Mouse (Mus musculus) lung, embryonic 14.5 days (tissue): Measurements from ENCODE around the gene Tor3a. TPM values are rescaled to one million over a fixed set of nuclear protein-coding genes. Genes with fewer than 3 reads are reported as not detected.
A peak's percentile ranks its signal among the peaks of the same experiment; 100 is the strongest.

ENCODE experiments used
- ATAC-seq: fragments of 200-750 bp; cut with Nextera tagmentation; 2 replicates; pipeline ENCODE4 v1.8.0; 2017; ENCODE audit warnings: mild to moderate bottlenecking, moderate TSS enrichment, moderate library complexity; ENCODE audit not compliant: insufficient read depth
- DNase-seq: peaks from one replicate; pipeline ENCODE4 v3.0.0-alpha.2; 2015
- H3K27ac ChIP-seq: fragments of 300-500 bp; sonication (generic); 2 replicates; pipeline ENCODE4 v1.5.1; 2014; ENCODE audit warnings: low read depth, mild to moderate bottlenecking, moderate library complexity
- H3K27me3 ChIP-seq: fragments of 300-500 bp; sonication (generic); 2 replicates; pipeline ENCODE4 v1.6.1; 2014; ENCODE audit warnings: low read length, control low read depth; ENCODE audit not compliant: insufficient read depth
- H3K36me3 ChIP-seq: fragments of 300-500 bp; sonication (generic); 2 replicates; pipeline ENCODE4 v1.6.1; 2014; ENCODE audit warnings: control low read depth; ENCODE audit not compliant: insufficient read depth
- H3K4me1 ChIP-seq: fragments of 300-500 bp; sonication (generic); 2 replicates; pipeline ENCODE4 v1.6.1; 2014; ENCODE audit warnings: antibody characterized with exemption, control low read depth; ENCODE audit not compliant: insufficient read depth
- H3K4me2 ChIP-seq: fragments of 300-500 bp; sonication (generic); 2 replicates; pipeline ENCODE4 v1.6.1; 2014; ENCODE audit warnings: mild to moderate bottlenecking
- H3K4me3 ChIP-seq: fragments of 300-500 bp; sonication (generic); 2 replicates; pipeline ENCODE4 v1.5.1; 2014; ENCODE audit warnings: low read depth, low read length
- H3K9ac ChIP-seq: fragments of 300-500 bp; sonication (generic); 2 replicates; pipeline ENCODE4 v1.6.1; 2014
- H3K9me3 ChIP-seq: fragments of 300-500 bp; sonication (generic); 2 replicates; pipeline ENCODE4 v1.6.1; 2016; ENCODE audit warnings: low read depth, low read length, control low read depth
- CTCF ChIP-seq: IDR thresholded peaks from 2 replicates; pipeline ENCODE4 v1.5.1; 2016; ENCODE audit warnings: antibody characterized with exemption, low read depth
- WGBS: fragments of 180-500 bp; shearing (Covaris S2); extraction: QIAGEN DNeasy Blood & Tissue Kit; methylation state at CpG from one replicate; pipeline ENCODE4 v1.1.7; 2014; 5-methylcytosine and 5-hydroxymethylcytosine counted together
- polyA plus RNA-seq: library from polyadenylated mRNA; unstranded; fragments of >200 nt; fragmentation: Nextera tagmentation; extraction: Ambion mirVana; gene quantifications from 2 replicates; pipeline ENCODE4 v1.2.1, GENCODE M21; 2014

The Tor3a gene
- polyA plus RNA-seq, 1 experiment from 2014 or later, result 8.7 TPM

DNA sequence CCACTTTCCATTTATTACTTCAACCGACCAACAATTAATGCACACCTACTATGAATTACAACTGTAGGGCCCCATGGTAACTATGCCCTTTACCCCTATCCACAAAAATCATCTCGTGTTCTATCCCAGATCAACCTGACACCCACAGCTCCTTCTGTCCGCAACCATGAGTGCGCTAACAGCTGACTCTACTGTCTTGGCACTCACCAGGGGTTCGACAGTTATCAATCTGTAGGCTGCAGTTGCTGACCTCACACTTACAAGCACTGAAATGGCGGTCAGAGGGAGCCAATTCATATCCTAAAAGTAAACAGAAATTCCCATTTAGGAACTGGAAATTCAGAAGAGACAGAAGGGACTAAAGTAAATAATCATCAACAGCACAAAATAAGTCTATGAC lies 42.5 kb upstream of the Tor3a start:
- no peak for ATAC-seq
- Histone ChIP-seq H3K4me2 (no peak overlapping the region), H3K27ac (no peak overlapping the region), H3K4me1 (0 out of 2 replicates have a peak, but pooled peaks cover 7% of the 10 kb centered on the region), H3K27me3 (no peaks in the 10 kb centered on the region), H3K9ac (no peak overlapping the region), H3K4me3 (no peak overlapping the region), H3K9me3 (no peaks in the 10 kb centered on the region), H3K36me3 (0 out of 2 replicates have a peak, but pooled peaks cover 6% of the 10 kb centered on the region)
- TF ChIP-seq CTCF, result no peak
- peak; percentile 16 for DNase-seq
- 58% methylated on average over 6 of the region's 6 CpGs for WGBS

DNA sequence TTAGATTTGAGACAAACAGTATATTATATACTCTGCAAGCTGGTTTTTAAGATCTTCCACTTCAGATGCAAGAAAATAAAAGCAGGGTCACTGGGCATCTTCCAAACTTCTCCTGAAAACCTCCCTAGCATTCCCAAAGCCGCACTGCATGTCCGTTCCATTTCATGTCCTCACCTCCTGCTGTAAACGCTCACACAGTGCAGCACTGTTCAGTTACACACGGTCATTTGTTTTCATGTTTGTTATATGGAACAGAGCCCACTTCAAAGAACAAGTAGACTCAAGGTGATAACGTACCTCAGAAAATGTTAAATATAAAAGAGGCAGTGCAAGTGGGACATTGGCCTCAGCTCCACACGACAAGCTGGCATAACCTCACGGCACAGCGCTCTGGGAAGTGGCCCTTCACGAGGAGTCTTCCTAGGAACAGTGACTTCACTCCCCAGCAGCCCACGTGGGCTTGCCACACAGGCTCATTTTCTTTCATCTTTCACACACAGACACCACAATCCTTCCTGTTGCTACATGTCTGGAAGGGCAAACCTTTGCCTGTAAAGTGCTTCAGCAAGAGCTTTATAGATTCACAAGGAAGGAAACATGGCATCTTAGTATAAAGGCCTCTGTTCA lies 36.4 kb upstream of the Tor3a start:
- H3K36me3 ChIP-seq, result 0 out of 2 replicates have a peak, but pooled peaks cover 4% of the 10 kb centered on the region
- 0 out of 2 replicates have a peak overlapping the region, but pooled peaks have one; percentile 3 for H3K9ac ChIP-seq
- no peaks in the 10 kb centered on the region for H3K4me1 ChIP-seq
- H3K27ac ChIP-seq, result no peak overlapping the region
- 38% methylated on average over 10 of the region's 10 CpGs for WGBS
- DNase-seq (peak; percentile 23), ATAC-seq (no peak)
- no peaks in the 10 kb centered on the region for H3K9me3 ChIP-seq
- no peak for TF ChIP-seq CTCF
- no peaks in the 10 kb centered on the region for H3K27me3 ChIP-seq
- H3K4me3 ChIP-seq, result no peak overlapping the region
- no peak overlapping the region for H3K4me2 ChIP-seq

DNA sequence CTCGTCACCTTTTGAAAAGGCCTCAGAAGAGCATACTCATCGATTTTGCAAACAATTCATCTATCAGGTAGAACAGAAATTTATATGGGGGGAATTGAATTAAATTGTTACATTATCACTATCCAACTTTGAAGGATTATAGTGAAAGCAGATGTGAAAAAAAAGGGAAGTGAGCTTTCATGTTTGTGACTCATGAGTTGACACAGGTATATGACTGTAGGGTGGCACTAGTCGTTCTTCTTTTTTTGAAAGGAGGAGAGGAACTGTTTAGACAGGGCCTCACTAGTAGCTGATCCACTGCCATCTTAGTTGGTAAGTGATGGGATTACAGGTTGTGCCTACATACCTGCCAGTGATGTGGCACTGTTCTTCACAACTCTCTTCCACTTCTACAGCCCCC lies 34.5 kb upstream of the Tor3a start:
- no peak overlapping the region for H3K4me2 ChIP-seq
- no peak overlapping the region for H3K27ac ChIP-seq
- no peak overlapping the region for H3K4me3 ChIP-seq
- no peaks in the 10 kb centered on the region for H3K9me3 ChIP-seq
- WGBS, result 87% methylated on average over 3 of the region's 3 CpGs
- no peak overlapping the region for H3K9ac ChIP-seq
- no peak for TF ChIP-seq CTCF
- ATAC-seq, result no peak
- peaks cover 15% of the 10 kb centered on the region; the same call in 1 of the 2 replicates for H3K36me3 ChIP-seq
- H3K4me1 ChIP-seq, result no peaks in the 10 kb centered on the region
- DNase-seq, result no peak
- H3K27me3 ChIP-seq, result no peaks in the 10 kb centered on the region

DNA sequence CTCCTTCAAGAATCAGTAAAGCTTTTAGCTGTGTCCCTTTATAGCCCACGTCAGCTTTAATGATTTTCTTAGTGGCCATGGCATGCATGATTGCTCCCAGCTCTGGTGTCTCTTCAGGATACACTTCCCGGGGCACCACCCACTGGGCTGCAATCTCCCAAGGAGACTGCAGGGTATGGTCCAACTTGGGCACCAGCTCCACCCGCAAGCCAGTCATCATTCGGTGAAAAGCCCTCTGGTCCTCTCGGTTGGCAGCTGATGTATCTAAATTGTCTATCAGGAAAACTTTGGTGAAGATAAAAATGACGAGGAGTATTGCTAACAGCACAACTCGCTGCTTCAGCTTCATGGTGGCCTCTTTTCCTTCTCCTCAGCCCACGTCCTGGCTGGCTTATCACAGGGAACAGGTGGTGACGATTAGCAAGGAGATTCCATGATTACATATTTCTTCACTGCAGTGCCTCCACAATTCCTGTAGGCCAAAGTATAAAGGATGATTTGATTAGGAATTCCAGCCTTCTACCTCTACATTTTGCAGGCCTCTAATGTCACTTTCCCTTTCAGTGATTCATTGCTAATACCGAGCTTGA lies 31.6 kb upstream of the Tor3a start:
- H3K9me3 ChIP-seq, result no peaks in the 10 kb centered on the region
- peaks cover 36% of the 10 kb centered on the region for H3K36me3 ChIP-seq
- ATAC-seq (no peak), DNase-seq (no peak)
- H3K27me3 ChIP-seq, result no peaks in the 10 kb centered on the region
- no peak overlapping the region for H3K27ac ChIP-seq
- TF ChIP-seq CTCF, result no peak
- WGBS, result 71% methylated on average over 10 of the region's 10 CpGs
- H3K4me2 ChIP-seq, result no peak overlapping the region
- H3K4me3 ChIP-seq, result no peak overlapping the region
- H3K9ac ChIP-seq, result no peak overlapping the region
- H3K4me1 ChIP-seq, result no peaks in the 10 kb centered on the region

DNA sequence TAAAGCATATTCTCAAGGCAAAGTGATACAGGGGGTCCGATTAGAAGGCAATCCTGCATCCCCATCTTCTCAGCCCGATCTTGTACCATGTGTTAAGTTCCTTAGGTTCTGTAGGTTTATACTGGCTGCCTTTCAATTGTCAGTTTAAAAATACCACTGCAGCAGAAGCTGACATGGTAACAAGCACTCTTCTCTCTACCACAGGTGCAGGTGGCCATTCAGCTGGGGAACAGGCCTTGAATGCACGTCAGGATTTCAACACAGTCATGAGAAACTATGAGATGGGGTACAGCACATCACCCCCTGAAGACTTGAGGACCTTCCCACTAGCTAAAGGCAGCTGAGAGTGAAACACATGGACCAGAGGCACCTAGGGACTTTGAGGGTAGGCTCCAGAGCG lies 29.3 kb upstream of the Tor3a start:
- H3K4me2 ChIP-seq, result no peak overlapping the region
- H3K27ac ChIP-seq, result no peak overlapping the region
- no peaks in the 10 kb centered on the region for H3K4me1 ChIP-seq
- ATAC-seq (no peak), DNase-seq (no peak)
- peaks cover 51% of the 10 kb centered on the region for H3K36me3 ChIP-seq
- H3K9me3 ChIP-seq, result no peaks in the 10 kb centered on the region
- no peak for TF ChIP-seq CTCF
- no peak overlapping the region for H3K4me3 ChIP-seq
- H3K9ac ChIP-seq, result no peak overlapping the region
- 89% methylated on average over 4 of the region's 4 CpGs for WGBS
- H3K27me3 ChIP-seq, result no peaks in the 10 kb centered on the region

DNA sequence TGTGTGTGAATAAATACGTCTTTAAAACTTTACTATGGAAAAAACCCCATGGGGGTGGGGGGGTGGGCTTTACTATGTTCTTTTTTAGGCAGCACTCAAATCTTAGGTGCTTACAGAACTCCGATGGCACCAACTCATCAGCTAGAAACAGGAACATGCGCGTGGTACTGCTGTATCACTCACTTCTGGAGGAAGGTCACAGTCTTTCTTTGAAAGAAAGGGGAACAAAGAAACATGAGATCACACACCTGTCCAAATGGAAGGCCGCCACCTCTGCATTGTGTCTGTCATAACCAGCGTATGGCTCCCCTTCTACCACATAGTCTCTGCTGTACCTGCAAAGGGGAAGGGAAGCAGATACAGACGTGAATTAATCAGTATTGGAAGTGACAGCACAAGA lies 28.0 kb upstream of the Tor3a start:
- no peak for ATAC-seq
- Histone ChIP-seq H3K36me3 (peaks cover 55% of the 10 kb centered on the region), H3K27ac (no peak overlapping the region), H3K27me3 (no peaks in the 10 kb centered on the region), H3K4me3 (no peak overlapping the region), H3K4me1 (no peaks in the 10 kb centered on the region), H3K4me2 (no peak overlapping the region), H3K9me3 (no peaks in the 10 kb centered on the region), H3K9ac (no peak overlapping the region)
- 85% methylated on average over 7 of the region's 7 CpGs for WGBS
- no peak for DNase-seq
- TF ChIP-seq CTCF, result no peak

DNA sequence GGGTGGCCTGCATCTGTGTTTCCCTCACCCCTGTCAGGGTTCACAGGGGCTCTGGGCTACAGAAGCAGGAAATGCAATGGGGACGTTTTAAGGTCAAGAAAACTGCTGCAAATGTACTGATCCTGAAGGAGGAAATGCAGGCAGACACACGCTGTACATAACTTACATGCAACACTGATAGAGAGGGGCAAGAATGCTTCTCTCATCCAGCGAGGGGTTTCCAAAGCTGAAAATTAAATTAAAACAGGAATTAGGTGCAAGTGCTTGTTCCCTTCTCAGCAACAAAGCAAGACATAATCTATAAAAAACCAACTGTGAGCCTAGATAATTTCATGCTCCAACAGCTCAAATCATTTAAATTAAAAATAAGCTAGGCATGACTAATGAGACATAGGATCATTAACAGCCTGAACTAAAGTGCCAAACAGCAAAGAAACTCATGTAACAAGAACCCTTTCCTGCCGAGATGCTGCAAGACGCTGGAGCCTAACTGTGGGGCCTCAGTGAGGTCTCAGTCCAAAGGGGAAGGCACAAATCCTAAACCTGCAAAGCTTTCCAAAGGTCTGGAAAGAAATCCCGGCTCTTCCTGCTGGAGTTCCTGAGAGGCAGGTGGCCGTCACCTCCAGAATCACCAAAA lies 12.0 kb upstream of the Tor3a start:
- Histone ChIP-seq H3K4me3 (no peak overlapping the region), H3K27ac (no peak overlapping the region), H3K36me3 (peaks cover 79% of the 10 kb centered on the region), H3K9me3 (no peaks in the 10 kb centered on the region), H3K27me3 (no peaks in the 10 kb centered on the region), H3K9ac (no peak overlapping the region), H3K4me1 (no peaks in the 10 kb centered on the region), H3K4me2 (no peak overlapping the region)
- DNase-seq (no peak), ATAC-seq (no peak)
- no peak for TF ChIP-seq CTCF
- 74% methylated on average over 7 of the region's 7 CpGs for WGBS
